Mouse (Mus musculus) embryonic fibroblast, embryonic 13.5 days (primary cell): ENCODE data around the gene Unc13d.

Experiments
- CTCF ChIP-seq: IDR thresholded peaks from 2 replicates; pipeline ENCODE4 v1.5.1; 2011; ENCODE audit warnings: mild to moderate bottlenecking, control low read depth, low read length, moderate library complexity, borderline replicate concordance; ENCODE audit not compliant: insufficient read depth
- POLR2A ChIP-seq: IDR thresholded peaks from 2 replicates; pipeline ENCODE4 v1.6.1; 2011; ENCODE audit warnings: low read depth, mild to moderate bottlenecking, control low read depth, low read length, moderate library complexity

GRCm38 (mm10) chr11:116106963-116107776 lies 29.4 kb upstream of the Unc13d start:
- TF ChIP-seq POLR2A (no peak), CTCF (no peak)
